Mouse (Mus musculus): ENCODE data around the gene Map2k5. TPM values are rescaled to one million over a fixed set of nuclear protein-coding genes. Genes with fewer than 3 reads are reported as not detected.

Gene Map2k5
- polyA plus RNA-seq, 1 experiment = 109 TPM

- TF ChIP-seq POLR2A (IDR thresholded peaks at IDR 0.05; ENCODE audit: control insufficient read depth, extremely low read depth, insufficient read depth, low read length, poor library complexity) (no peak), CTCF (IDR thresholded peaks at IDR 0.05; ENCODE audit: borderline replicate concordance, control insufficient read depth, extremely low read depth, insufficient read depth, low read length, poor library complexity) (no peak)
- Histone ChIP-seq H3K4me1 (replicated peaks; ENCODE audit: control insufficient read depth, insufficient read depth, low read length) (no peaks in the 10 kb centered on the region), H3K27me3 (ENCODE audit: control insufficient read depth, insufficient read depth, low read length) (no peaks in the 10 kb centered on the region), H3K27ac (ENCODE audit: control insufficient read depth, insufficient read depth, low read length) (no peak overlapping the region), H3K36me3 (ENCODE audit: control insufficient read depth, insufficient read depth, low read length) (no peaks in the 10 kb centered on the region), H3K4me3 (ENCODE audit: control insufficient read depth, insufficient read depth, low read length) (no peak overlapping the region)
- 95% methylated on average over 4 of the region's 4 CpGs for WGBS
- DNase-seq = no peak
Measured at GRCm38 (mm10) chr9:63192809-63193208, 184.9 kb downstream of the Map2k5 start.

GRCm38 (mm10) chr9:63187310-63187709 is 190.4 kb downstream of the Map2k5 start:
- no peak for DNase-seq
- no peak overlapping the region for H3K4me3 ChIP-seq (ENCODE audit: control insufficient read depth, insufficient read depth, low read length)
- WGBS = 88% methylated on average over 7 of the region's 7 CpGs
- H3K4me1 ChIP-seq (replicated peaks; ENCODE audit: control insufficient read depth, insufficient read depth, low read length) = no peaks in the 10 kb centered on the region
- no peak overlapping the region for H3K27ac ChIP-seq (ENCODE audit: control insufficient read depth, insufficient read depth, low read length)
- no peaks in the 10 kb centered on the region for H3K36me3 ChIP-seq (ENCODE audit: control insufficient read depth, insufficient read depth, low read length)
- no peaks in the 10 kb centered on the region for H3K27me3 ChIP-seq (ENCODE audit: control insufficient read depth, insufficient read depth, low read length)
- no peak for TF ChIP-seq CTCF (IDR thresholded peaks at IDR 0.05; ENCODE audit: borderline replicate concordance, control insufficient read depth, extremely low read depth, insufficient read depth, low read length, poor library complexity)
- TF ChIP-seq POLR2A (IDR thresholded peaks at IDR 0.05; ENCODE audit: control insufficient read depth, extremely low read depth, insufficient read depth, low read length, poor library complexity) = no peak

- no peak overlapping the region for H3K4me3 ChIP-seq (ENCODE audit: control insufficient read depth, insufficient read depth, low read length)
- H3K36me3 ChIP-seq (ENCODE audit: control insufficient read depth, insufficient read depth, low read length) = no peaks in the 10 kb centered on the region
- 97% methylated on average over 7 of the region's 7 CpGs for WGBS
- TF ChIP-seq CTCF (IDR thresholded peaks at IDR 0.05; ENCODE audit: borderline replicate concordance, control insufficient read depth, extremely low read depth, insufficient read depth, low read length, poor library complexity) = no peak
- TF ChIP-seq POLR2A (IDR thresholded peaks at IDR 0.05; ENCODE audit: control insufficient read depth, extremely low read depth, insufficient read depth, low read length, poor library complexity) = no peak
- no peak overlapping the region for H3K27ac ChIP-seq (ENCODE audit: control insufficient read depth, insufficient read depth, low read length)
- H3K4me1 ChIP-seq (replicated peaks; ENCODE audit: control insufficient read depth, insufficient read depth, low read length) = no peaks in the 10 kb centered on the region
- no peak for DNase-seq
- no peaks in the 10 kb centered on the region for H3K27me3 ChIP-seq (ENCODE audit: control insufficient read depth, insufficient read depth, low read length)
Measured at GRCm38 (mm10) chr9:63185249-63185648, 192.5 kb downstream of the Map2k5 start.

GRCm38 (mm10) chr9:63183864-63184263 is 193.8 kb downstream of the Map2k5 start:
- no peak for TF ChIP-seq POLR2A (IDR thresholded peaks at IDR 0.05; ENCODE audit: control insufficient read depth, extremely low read depth, insufficient read depth, low read length, poor library complexity)
- no peak for TF ChIP-seq CTCF (IDR thresholded peaks at IDR 0.05; ENCODE audit: borderline replicate concordance, control insufficient read depth, extremely low read depth, insufficient read depth, low read length, poor library complexity)
- no peak overlapping the region for H3K27ac ChIP-seq (ENCODE audit: control insufficient read depth, insufficient read depth, low read length)
- WGBS = 97% methylated on average over 7 of the region's 7 CpGs
- no peaks in the 10 kb centered on the region for H3K4me1 ChIP-seq (replicated peaks; ENCODE audit: control insufficient read depth, insufficient read depth, low read length)
- no peak for DNase-seq
- H3K4me3 ChIP-seq (ENCODE audit: control insufficient read depth, insufficient read depth, low read length) = no peak overlapping the region
- H3K36me3 ChIP-seq (ENCODE audit: control insufficient read depth, insufficient read depth, low read length) = no peaks in the 10 kb centered on the region
- H3K27me3 ChIP-seq (ENCODE audit: control insufficient read depth, insufficient read depth, low read length) = no peaks in the 10 kb centered on the region

- TF ChIP-seq POLR2A (IDR thresholded peaks at IDR 0.05; ENCODE audit: control insufficient read depth, extremely low read depth, insufficient read depth, low read length, poor library complexity) (no peak), CTCF (IDR thresholded peaks at IDR 0.05; ENCODE audit: borderline replicate concordance, control insufficient read depth, extremely low read depth, insufficient read depth, low read length, poor library complexity) (no peak)
- H3K36me3 ChIP-seq (ENCODE audit: control insufficient read depth, insufficient read depth, low read length) = no peaks in the 10 kb centered on the region
Measured at GRCm38 (mm10) chr9:63182306-63182960, 195.3 kb downstream of the Map2k5 start.

GRCm38 (mm10) chr9:63181337-63182178 is 196.1 kb downstream of the Map2k5 start:
- no peaks in the 10 kb centered on the region for H3K4me1 ChIP-seq (replicated peaks; ENCODE audit: control insufficient read depth, insufficient read depth, low read length)
- TF ChIP-seq CTCF (IDR thresholded peaks at IDR 0.05; ENCODE audit: borderline replicate concordance, control insufficient read depth, extremely low read depth, insufficient read depth, low read length, poor library complexity) (no peak), POLR2A (IDR thresholded peaks at IDR 0.05; ENCODE audit: control insufficient read depth, extremely low read depth, insufficient read depth, low read length, poor library complexity) (no peak)
- 95% methylated on average over 11 of the region's 11 CpGs for WGBS
- no peak for DNase-seq
- H3K27me3 ChIP-seq (ENCODE audit: control insufficient read depth, insufficient read depth, low read length) = no peaks in the 10 kb centered on the region
- no peak overlapping the region for H3K4me3 ChIP-seq (ENCODE audit: control insufficient read depth, insufficient read depth, low read length)
- H3K36me3 ChIP-seq (ENCODE audit: control insufficient read depth, insufficient read depth, low read length) = no peaks in the 10 kb centered on the region
- H3K27ac ChIP-seq (ENCODE audit: control insufficient read depth, insufficient read depth, low read length) = no peak overlapping the region

More at GRCm38 (mm10) chr9:63182306-63182960, 195.3 kb downstream of the Map2k5 start:
- 97% methylated on average over 14 of the region's 14 CpGs for whole genome bisulfite sequencing
- Histone ChIP-seq H3K4me1 (replicated peaks; ENCODE audit: control insufficient read depth, insufficient read depth, low read length) (no peaks in the 10 kb centered on the region), H3K4me3 (ENCODE audit: control insufficient read depth, insufficient read depth, low read length) (no peak overlapping the region), H3K27ac (ENCODE audit: control insufficient read depth, insufficient read depth, low read length) (no peak overlapping the region), H3K27me3 (ENCODE audit: control insufficient read depth, insufficient read depth, low read length) (no peaks in the 10 kb centered on the region)
- no peak for DNase-seq

Data from thymus, adult 2 months (tissue).